Mouse (Mus musculus): Measurements from ENCODE around the gene Rps6kl1. TPM values are rescaled to one million over a fixed set of nuclear protein-coding genes. Genes with fewer than 3 reads are reported as not detected.

The Rps6kl1 gene
- polyA plus RNA-seq, 1 experiment from 2014 or later = 0.60 TPM

DNA sequence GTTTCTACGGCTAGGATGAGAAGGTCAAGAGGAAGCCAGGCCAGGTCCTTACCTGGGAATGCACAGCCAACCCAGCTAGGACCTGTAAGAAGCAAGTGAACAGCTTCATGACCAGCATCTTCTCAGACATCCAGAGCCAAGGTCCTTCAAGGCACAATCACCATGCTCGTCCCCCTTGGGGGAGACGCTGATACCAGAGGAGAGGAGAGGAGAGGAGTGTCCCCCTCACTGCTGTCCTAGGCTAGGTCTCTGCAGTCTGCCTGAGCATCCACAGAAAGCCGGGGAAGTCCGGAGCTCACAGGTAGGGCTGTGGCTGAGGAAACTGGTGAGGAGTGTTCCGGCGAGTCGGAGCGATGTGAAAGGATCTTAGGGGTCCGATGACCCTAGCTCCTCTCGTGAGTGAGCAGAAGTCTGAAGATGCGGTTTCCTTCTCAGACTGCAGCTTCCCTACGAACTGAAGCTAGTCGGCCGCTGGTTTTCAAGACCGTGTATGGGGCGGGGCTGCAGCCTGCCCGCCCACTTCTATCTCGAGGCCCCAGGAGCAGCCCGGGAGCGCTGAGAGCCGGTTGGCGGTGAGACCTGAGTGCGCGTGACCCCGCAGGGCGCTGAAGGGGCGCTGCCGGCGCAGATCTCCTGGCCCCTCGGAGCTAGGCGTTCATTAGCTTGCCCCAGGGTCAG lies 25.9 kb upstream of the Rps6kl1 start:
- TF ChIP-seq CTCF (IDR thresholded peaks at IDR 0.05) = no peak
- in situ Hi-C loops (cut with MboI; ENCODE audit: low pct_unique_long_range_greater_than_20kb) = loop anchor here (5.0 to 25.0 kb wide), 2 partner anchors 50 to 310 kb away; no protein-coding TSS in a partner anchor
- DNase-seq (ENCODE audit: low read depth, low spot score) = no peak
- no peak for ATAC-seq
- ChIA-PET POLR2A (no interaction called here), CTCF (interaction anchor here (1.2 kb wide), 1 partner anchor 9 kb away, joined by 3 read pairs; no protein-coding TSS in a partner anchor)
- no peaks in the 10 kb centered on the region for H3K27me3 ChIP-seq

DNA sequence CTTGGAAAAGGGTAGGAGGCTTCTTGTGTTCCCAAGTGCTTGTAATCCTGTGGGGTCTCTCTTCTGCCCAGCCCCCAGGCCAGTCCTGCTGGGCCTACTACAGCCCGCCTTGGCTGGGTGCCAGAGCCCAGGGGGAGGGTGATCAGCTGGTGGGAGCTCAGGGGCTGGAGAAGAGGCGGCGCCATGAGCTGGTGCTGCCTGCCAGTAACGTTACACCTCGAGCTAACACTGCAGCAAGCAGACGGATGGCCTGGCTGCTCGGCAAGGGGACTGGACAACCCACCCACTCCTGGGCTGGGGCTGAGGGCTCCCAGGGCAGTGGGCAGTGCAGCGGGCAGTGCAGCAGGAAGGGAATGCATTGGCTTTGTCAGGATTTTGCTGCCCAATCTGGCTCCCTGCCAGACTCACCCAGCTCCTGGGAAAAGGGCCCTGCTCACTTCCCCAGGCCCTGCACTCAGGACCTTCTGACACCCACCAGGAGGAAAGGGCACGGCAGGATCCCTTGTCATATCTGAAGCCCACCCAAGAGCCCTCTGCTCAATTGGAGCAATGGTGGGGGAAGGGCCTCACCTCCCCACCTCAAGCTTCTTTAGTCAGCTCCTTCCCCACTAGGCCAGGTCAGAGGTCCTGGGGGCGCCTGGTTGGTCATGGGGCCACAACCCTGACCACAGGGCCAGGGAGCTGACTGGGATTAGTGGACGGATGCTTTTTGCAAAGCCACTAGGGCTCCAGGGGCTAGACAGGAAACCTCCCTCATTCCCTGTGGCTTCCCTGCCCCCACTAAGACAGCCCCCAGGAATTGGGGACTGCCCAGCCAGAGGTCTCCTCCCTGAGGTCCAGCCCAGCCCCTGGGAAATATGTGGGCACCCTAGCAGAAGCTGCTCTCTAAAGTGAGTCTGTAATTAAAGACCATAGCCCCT lies 25.1 kb upstream of the Rps6kl1 start:
- ATAC-seq (no peak), DNase-seq (ENCODE audit: low read depth, low spot score) (no peak)
- in situ Hi-C loops (cut with MboI; ENCODE audit: low pct_unique_long_range_greater_than_20kb) = loop anchor here (5.0 to 25.0 kb wide), 2 partner anchors 51 to 311 kb away; no protein-coding TSS in a partner anchor
- ChIA-PET POLR2A (interaction anchor here (1.1 kb wide), 1 partner anchor 44 kb away, joined by 3 read pairs; no protein-coding TSS in a partner anchor), CTCF (interaction anchor here (1.2 kb wide), 2 partner anchors 9 to 111 kb away, joined by 3 read pairs; no protein-coding TSS in a partner anchor)
- H3K27me3 ChIP-seq = no peaks in the 10 kb centered on the region
- TF ChIP-seq CTCF (IDR thresholded peaks at IDR 0.05) = no peak

DNA sequence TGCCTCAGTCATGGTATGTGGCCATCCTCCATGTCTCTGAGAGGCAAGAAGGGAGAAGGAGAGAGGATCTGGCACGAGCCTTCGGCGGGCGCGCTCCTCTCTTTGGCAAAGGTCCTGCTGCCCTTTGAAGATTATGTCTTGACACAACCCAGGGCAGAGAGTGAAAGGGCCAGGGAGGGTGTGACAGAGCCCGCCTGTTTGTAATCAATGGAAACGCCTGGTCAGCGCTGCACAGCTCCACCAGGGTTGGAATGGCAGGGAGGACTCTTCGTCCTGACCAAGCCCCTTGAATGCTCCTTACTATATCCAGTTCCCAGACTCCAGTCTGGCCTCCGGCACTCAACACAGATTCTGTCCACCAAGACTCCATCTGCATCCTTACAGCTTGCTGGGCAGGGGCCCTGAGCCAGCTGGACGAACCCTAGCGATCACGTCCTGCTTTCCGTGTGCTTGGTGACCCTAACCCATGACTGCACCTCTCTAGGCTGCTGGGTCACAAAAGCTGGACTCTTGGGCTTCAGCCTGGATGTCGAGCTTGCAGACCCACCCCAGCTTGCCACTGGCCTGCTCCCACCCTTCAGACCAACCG lies 24.1 kb upstream of the Rps6kl1 start:
- no peak for ATAC-seq

DNA sequence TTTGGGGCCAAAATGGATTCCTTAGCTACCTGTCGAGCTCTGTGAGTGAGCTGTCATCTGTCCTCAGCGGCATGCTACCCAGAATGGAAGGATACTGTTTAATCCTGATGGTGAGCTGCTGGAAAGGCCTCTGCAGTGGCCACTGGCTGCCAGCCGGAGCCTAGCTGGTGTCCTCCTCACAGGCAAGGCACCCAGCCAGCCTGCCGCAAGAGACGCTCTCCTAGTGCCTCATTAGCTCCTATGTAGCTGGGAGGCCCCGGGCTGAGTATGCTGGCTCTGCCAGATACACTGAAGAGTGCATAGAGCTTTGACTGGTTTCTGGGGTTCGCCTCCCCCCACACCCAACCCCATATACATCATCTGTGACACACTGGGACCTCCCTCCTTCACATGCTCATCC lies 23.0 kb upstream of the Rps6kl1 start:
- ATAC-seq (no peak), DNase-seq (ENCODE audit: low read depth, low spot score) (no peak)
- TF ChIP-seq CTCF (IDR thresholded peaks at IDR 0.05) = no peak
- H3K27me3 ChIP-seq = no peaks in the 10 kb centered on the region
- ChIA-PET CTCF (interaction anchor here (0.9 to 1.0 kb wide), 2 partner anchors 31 to 132 kb away, joined by 3 read pairs; no protein-coding TSS in a partner anchor), POLR2A (no interaction called here)
- in situ Hi-C loops (cut with MboI; ENCODE audit: low pct_unique_long_range_greater_than_20kb) = loop anchor here (5.0 kb wide), 1 partner anchor 113 kb away; the partner anchor contains the start of genes Acyp1 and Zc2hc1c

More for the DNA sequence above, 24.1 kb upstream of the Rps6kl1 start:
- POLR2A ChIA-PET = no interaction called here
- CTCF ChIA-PET = interaction anchor here (0.9 to 1.2 kb wide), 3 partner anchors 30 to 112 kb away, joined by 3 read pairs; no protein-coding TSS in a partner anchor
- in situ Hi-C loops (cut with MboI; ENCODE audit: low pct_unique_long_range_greater_than_20kb) = loop anchor here (5.0 to 25.0 kb wide), 2 partner anchors 52 to 312 kb away; no protein-coding TSS in a partner anchor
- H3K27me3 ChIP-seq = no peaks in the 10 kb centered on the region
- no peak for DNase-seq (ENCODE audit: low read depth, low spot score)
- no peak for TF ChIP-seq CTCF (IDR thresholded peaks at IDR 0.05)

DNA sequence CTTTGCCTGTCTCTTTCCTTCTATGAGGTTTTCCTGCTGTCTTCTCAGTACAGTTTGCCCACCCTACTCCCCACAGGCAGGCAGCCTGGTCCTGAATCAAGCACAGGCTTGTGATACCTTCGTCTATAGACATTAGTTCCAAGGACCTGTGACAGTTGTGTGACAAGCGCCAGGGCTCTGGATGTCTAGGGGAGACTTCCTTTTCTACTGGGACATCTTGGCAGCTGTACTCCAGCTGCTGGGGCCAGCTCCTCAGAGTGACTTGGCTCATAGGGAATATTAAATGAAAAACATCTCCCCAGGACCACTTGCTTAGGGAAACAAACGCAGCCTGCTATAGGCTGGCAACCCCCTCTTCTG lies 19.9 kb upstream of the Rps6kl1 start:
- DNase-seq (ENCODE audit: low read depth, low spot score) = no peak
- no peak for TF ChIP-seq CTCF (IDR thresholded peaks at IDR 0.05)
- ChIA-PET CTCF (interaction anchor here (0.8 to 2.5 kb wide), 3 partner anchors 47 to 135 kb away, joined by 3 to 18 read pairs (median 11); partner anchors contain the start of genes Acyp1 and Zc2hc1c), POLR2A (no interaction called here)
- no peaks in the 10 kb centered on the region for H3K27me3 ChIP-seq
- ATAC-seq = no peak
- in situ Hi-C loops (cut with MboI; ENCODE audit: low pct_unique_long_range_greater_than_20kb) = loop anchor here (5.0 kb wide), 1 partner anchor 116 kb away; the partner anchor contains the start of genes Acyp1 and Zc2hc1c

DNA sequence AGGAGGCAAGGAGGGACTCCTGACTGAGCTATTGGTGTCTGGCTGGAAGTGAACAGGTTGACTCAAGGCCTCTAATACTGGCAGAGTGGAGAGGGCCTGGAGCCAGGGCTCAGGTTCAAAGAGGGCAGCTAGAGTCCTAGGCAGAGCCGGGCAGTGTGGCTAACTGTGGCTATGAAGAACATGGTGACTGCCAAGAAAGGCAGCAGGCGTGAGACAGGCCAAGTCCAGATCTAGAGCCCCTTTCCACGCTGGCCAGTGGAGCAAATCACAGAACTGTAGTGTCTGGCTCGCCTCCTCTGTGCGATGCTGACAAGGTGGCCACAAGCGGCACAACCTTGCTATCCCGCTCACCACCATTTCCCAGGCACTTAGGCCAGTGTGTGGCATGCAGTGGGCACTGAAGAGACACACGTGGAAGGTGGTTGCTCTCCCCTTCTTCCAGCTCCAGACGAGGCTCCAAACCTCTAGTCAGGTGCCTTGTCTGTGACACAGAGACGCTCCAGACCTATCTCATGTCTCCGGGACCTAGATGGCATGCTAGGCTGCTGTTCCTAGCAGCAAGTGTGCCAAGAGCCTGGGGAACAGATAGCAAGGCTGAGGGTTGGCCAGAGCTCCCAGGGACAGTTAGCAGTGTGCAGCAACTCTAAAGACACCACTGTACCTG lies 19.4 kb upstream of the Rps6kl1 start:
- CTCF ChIA-PET = interaction anchor here (0.7 to 2.5 kb wide), 8 partner anchors 23 to 135 kb away, joined by 3 to 18 read pairs (median 4); partner anchors contain the start of genes Acyp1, Eif2b2 and Zc2hc1c
- in situ Hi-C loops (cut with MboI; ENCODE audit: low pct_unique_long_range_greater_than_20kb) = loop anchor here (5.0 kb wide), 1 partner anchor 117 kb away; the partner anchor contains the start of genes Acyp1 and Zc2hc1c
- POLR2A ChIA-PET = interaction anchor here (0.6 kb wide), 1 partner anchor 15 kb away, joined by 3 read pairs; no protein-coding TSS in a partner anchor
- TF ChIP-seq CTCF (IDR thresholded peaks at IDR 0.05) = no peak
- ATAC-seq (no peak), DNase-seq (ENCODE audit: low read depth, low spot score) (no peak)
- H3K27me3 ChIP-seq = no peaks in the 10 kb centered on the region

DNA sequence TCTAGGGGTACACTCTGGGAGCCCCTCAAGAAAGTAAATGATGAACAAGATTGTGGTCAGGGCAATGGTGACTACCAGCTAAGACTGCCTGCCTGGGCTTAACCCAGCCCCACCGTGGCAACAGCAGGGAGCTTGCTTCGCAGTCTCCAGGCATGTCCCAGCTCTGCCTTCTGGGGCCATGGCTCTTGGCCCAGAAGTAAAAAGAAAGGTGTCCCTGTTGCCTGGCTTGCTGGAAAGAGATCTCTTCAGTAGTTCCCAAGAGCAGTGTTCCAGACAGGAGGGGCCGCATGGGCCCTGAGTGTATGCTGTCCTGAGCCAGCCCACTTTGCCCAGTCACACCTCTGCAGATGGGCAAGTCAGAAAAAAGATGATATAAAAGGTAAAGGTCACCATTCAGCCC lies 18.8 kb upstream of the Rps6kl1 start:
- TF ChIP-seq CTCF (IDR thresholded peaks at IDR 0.05) = no peak
- in situ Hi-C loops (cut with MboI; ENCODE audit: low pct_unique_long_range_greater_than_20kb) = loop anchor here (5.0 kb wide), 1 partner anchor 117 kb away; the partner anchor contains the start of genes Acyp1 and Zc2hc1c
- DNase-seq (ENCODE audit: low read depth, low spot score) (no peak), ATAC-seq (peak; percentile 31)
- ChIA-PET CTCF (interaction anchor here (0.7 to 2.5 kb wide), 8 partner anchors 24 to 136 kb away, joined by 3 to 18 read pairs (median 4); partner anchors contain the start of genes Acyp1, Eif2b2 and Zc2hc1c), POLR2A (interaction anchor here (0.6 kb wide), 1 partner anchor 16 kb away, joined by 3 read pairs; no protein-coding TSS in a partner anchor)
- no peaks in the 10 kb centered on the region for H3K27me3 ChIP-seq

DNA sequence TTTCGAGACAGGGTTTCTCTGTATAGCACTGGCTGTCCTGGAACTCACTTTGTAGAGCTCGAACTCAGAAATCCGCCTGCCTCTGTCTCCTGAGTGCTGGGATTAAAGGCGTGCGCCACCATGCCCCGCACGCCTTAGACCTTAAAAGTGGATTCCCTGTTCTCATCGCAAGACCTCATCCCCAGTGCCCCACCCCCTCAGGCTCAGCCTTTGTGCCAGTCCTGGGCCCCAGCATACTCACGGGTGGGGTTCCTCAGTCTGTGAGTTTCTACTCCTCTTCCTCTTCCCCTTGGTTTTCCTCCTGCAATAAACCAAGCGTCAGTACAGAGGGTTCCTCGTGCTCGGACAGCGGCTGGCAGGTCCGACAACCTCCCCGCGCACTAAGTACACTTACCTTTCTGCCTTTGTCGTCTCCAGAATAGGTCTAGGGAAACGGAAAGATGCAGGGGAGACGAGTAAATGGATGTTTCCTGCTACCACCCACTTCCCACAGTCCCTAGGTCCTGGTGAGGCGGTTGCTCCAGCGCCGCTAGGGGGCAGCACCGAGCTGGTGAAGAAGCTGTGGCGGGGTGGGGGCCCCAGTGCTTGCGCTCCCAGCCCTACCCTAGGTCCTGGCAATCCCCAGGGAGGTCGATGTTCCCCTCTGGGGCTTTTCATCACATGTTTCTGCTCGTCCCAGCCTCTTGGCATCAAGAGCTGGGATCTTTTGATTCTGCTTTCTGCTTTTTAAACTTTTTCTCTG lies 18.2 kb upstream of the Rps6kl1 start:
- in situ Hi-C loops (cut with MboI; ENCODE audit: low pct_unique_long_range_greater_than_20kb) = no loop called here
- CTCF ChIA-PET = interaction anchor here (0.7 to 2.5 kb wide), 8 partner anchors 24 to 136 kb away, joined by 3 to 18 read pairs (median 4); partner anchors contain the start of genes Acyp1, Eif2b2 and Zc2hc1c
- no peak for DNase-seq (ENCODE audit: low read depth, low spot score)
- ATAC-seq = peak; percentile 52
- H3K27me3 ChIP-seq = no peaks in the 10 kb centered on the region
- POLR2A ChIA-PET = interaction anchor here (0.6 kb wide), 1 partner anchor 16 kb away, joined by 3 read pairs; no protein-coding TSS in a partner anchor
- TF ChIP-seq CTCF (IDR thresholded peaks at IDR 0.05) = no peak

Data from Patski (cell line).